Mouse (Mus musculus) limb, embryonic 13.5 days (tissue): ENCODE measurements around the gene Mtss1l. TPM values are rescaled to one million over a fixed set of nuclear protein-coding genes. Genes with fewer than 3 reads are reported as not detected.

ENCODE experiments used
- ATAC-seq: fragments of 200-750 bp; cut with Nextera tagmentation; 2 replicates; pipeline ENCODE4 v1.8.0; 2017; ENCODE audit warnings: low read depth, moderate number of reproducible peaks, moderate TSS enrichment; ENCODE audit not compliant: low FRiP score
- H3K27ac ChIP-seq: fragments of 300-500 bp; sonication (generic); 2 replicates; pipeline ENCODE4 v1.5.1; 2015; ENCODE audit warnings: inconsistent platforms, mild to moderate bottlenecking, moderate library complexity
- H3K27me3 ChIP-seq: fragments of 300-500 bp; sonication (generic); 2 replicates; pipeline ENCODE4 v1.6.1; 2015; ENCODE audit warnings: mild to moderate bottlenecking, inconsistent platforms
- H3K36me3 ChIP-seq: fragments of 300-500 bp; sonication (generic); 2 replicates; pipeline ENCODE4 v1.6.1; 2015; ENCODE audit warnings: inconsistent platforms, mild to moderate bottlenecking, moderate library complexity
- H3K4me1 ChIP-seq: fragments of 300-500 bp; sonication (generic); 2 replicates; pipeline ENCODE4 v1.6.1; 2015; ENCODE audit warnings: inconsistent platforms
- H3K4me2 ChIP-seq: fragments of 300-500 bp; sonication (generic); replicated peaks from 2 replicates; pipeline ENCODE4 v1.6.1; 2015; ENCODE audit warnings: inconsistent platforms, mild to moderate bottlenecking, moderate library complexity
- H3K4me3 ChIP-seq: fragments of 300-500 bp; sonication (generic); 2 replicates; pipeline ENCODE4 v1.5.1; 2015; ENCODE audit warnings: moderate library complexity, mild to moderate bottlenecking, inconsistent platforms
- H3K9ac ChIP-seq: fragments of 300-500 bp; sonication (generic); 2 replicates; pipeline ENCODE4 v1.6.1; 2015; ENCODE audit warnings: mild to moderate bottlenecking, inconsistent platforms
- H3K9me3 ChIP-seq: fragments of 300-500 bp; sonication (generic); 2 replicates; pipeline ENCODE4 v1.6.1; 2016; ENCODE audit warnings: inconsistent platforms
- WGBS: fragments of 180-500 bp; shearing (Covaris S2); methylation state at CpG from one replicate; pipeline ENCODE4 v1.1.7; 2015; 5-methylcytosine and 5-hydroxymethylcytosine counted together
- polyA plus RNA-seq: library from polyadenylated mRNA; unstranded; fragments of >200 nt; fragmentation: Nextera tagmentation; extraction: Ambion mirVana; gene quantifications from 2 replicates; pipeline ENCODE4 v1.2.1, GENCODE M21; 2015

Gene Mtss1l
- polyA plus RNA-seq, 1 experiment from 2014 or later, result 10.4 TPM

- Histone ChIP-seq H3K36me3 (peaks cover 8% of the 10 kb centered on the region; the same call in 1 of the 2 replicates), H3K4me3 (no peak overlapping the region), H3K4me1 (no peaks in the 10 kb centered on the region), H3K9ac (no peak overlapping the region), H3K27me3 (0 out of 2 replicates have a peak, but pooled peaks cover 2% of the 10 kb centered on the region), H3K27ac (no peak overlapping the region), H3K9me3 (no peaks in the 10 kb centered on the region), H3K4me2 (no peak overlapping the region)
- 67% methylated on average over 9 of the region's 9 CpGs for whole genome bisulfite sequencing
- ATAC-seq, result no peak
Measured at GRCm38 (mm10) chr8:110746661-110747060, 25.4 kb downstream of the Mtss1l start.

GRCm38 (mm10) chr8:110749500-110750170 lies 28.4 kb downstream of the Mtss1l start:
- Histone ChIP-seq H3K9me3 (no peaks in the 10 kb centered on the region), H3K4me3 (no peak overlapping the region), H3K4me1 (0 out of 2 replicates have a peak, but pooled peaks cover under 1% of the 10 kb centered on the region), H3K27me3 (0 out of 2 replicates have a peak, but pooled peaks cover 2% of the 10 kb centered on the region), H3K9ac (no peak overlapping the region), H3K27ac (no peak overlapping the region), H3K36me3 (no peaks in the 10 kb centered on the region), H3K4me2 (no peak overlapping the region)
- ATAC-seq, result no peak
- WGBS, result 63% methylated on average over 10 of the region's 10 CpGs

GRCm38 (mm10) chr8:110750269-110750668 lies 29.0 kb downstream of the Mtss1l start:
- ATAC-seq, result no peak
- no peak overlapping the region for H3K4me2 ChIP-seq
- no peak overlapping the region for H3K9ac ChIP-seq
- no peaks in the 10 kb centered on the region for H3K9me3 ChIP-seq
- H3K27me3 ChIP-seq, result 0 out of 2 replicates have a peak, but pooled peaks cover 2% of the 10 kb centered on the region
- H3K4me1 ChIP-seq, result peaks cover 6% of the 10 kb centered on the region; the same call in 1 of the 2 replicates
- no peak overlapping the region for H3K4me3 ChIP-seq
- 48% methylated on average over 13 of the region's 13 CpGs for WGBS
- H3K27ac ChIP-seq, result no peak overlapping the region
- no peaks in the 10 kb centered on the region for H3K36me3 ChIP-seq

DNA sequence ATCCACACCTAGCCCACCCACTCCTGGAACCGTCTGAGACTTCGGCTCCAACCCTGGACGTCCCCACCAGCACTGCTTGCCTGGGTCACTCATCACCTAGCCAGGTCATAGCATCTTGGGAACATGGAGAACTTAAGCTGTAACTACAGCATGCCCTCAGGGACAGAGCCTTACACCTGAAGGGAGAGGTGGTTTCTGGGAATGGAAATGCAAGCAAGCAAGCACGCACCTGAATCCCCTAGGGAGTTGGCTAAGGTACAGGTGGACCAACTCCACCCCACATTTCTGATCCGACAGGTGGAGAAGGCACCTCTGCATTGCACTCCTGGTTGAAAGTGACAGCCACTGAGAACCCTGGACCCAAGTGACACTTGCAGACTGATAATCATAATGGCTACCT lies 30.2 kb downstream of the Mtss1l start:
- ATAC-seq, result no peak
- 84% methylated on average over 5 of the region's 5 CpGs for WGBS
- H3K4me1 ChIP-seq, result peaks cover 7% of the 10 kb centered on the region; the same call in 1 of the 2 replicates
- H3K27me3 ChIP-seq, result 0 out of 2 replicates have a peak, but pooled peaks cover 2% of the 10 kb centered on the region
- H3K36me3 ChIP-seq, result no peaks in the 10 kb centered on the region
- no peak overlapping the region for H3K4me3 ChIP-seq
- no peak overlapping the region for H3K9ac ChIP-seq
- H3K9me3 ChIP-seq, result no peaks in the 10 kb centered on the region
- H3K27ac ChIP-seq, result no peak overlapping the region
- H3K4me2 ChIP-seq, result no peak overlapping the region

- 42% methylated on average over 4 of the region's 4 CpGs for WGBS
- ATAC-seq, result peak; percentile 64; the same call in 1 of the 2 replicates
Measured at GRCm38 (mm10) chr8:110754713-110755112, 33.4 kb downstream of the Mtss1l start.

GRCm38 (mm10) chr8:110755511-110756170 lies 34.4 kb downstream of the Mtss1l start:
- no peaks in the 10 kb centered on the region for H3K27me3 ChIP-seq
- H3K4me2 ChIP-seq, result no peak overlapping the region
- no peaks in the 10 kb centered on the region for H3K9me3 ChIP-seq
- no peak overlapping the region for H3K27ac ChIP-seq
- H3K4me3 ChIP-seq, result no peak overlapping the region
- H3K4me1 ChIP-seq, result peaks cover 7% of the 10 kb centered on the region; the same call in 1 of the 2 replicates
- no peak for ATAC-seq
- no peaks in the 10 kb centered on the region for H3K36me3 ChIP-seq
- 59% methylated on average over 15 of the region's 15 CpGs for WGBS
- H3K9ac ChIP-seq, result no peak overlapping the region

More at GRCm38 (mm10) chr8:110754713-110755112, 33.4 kb downstream of the Mtss1l start:
- H3K9me3 ChIP-seq, result no peaks in the 10 kb centered on the region
- H3K4me1 ChIP-seq, result peaks cover 7% of the 10 kb centered on the region; the same call in 1 of the 2 replicates
- H3K27me3 ChIP-seq, result no peaks in the 10 kb centered on the region
- H3K9ac ChIP-seq, result no peak overlapping the region
- H3K4me2 ChIP-seq, result no peak overlapping the region
- H3K27ac ChIP-seq, result no peak overlapping the region
- no peaks in the 10 kb centered on the region for H3K36me3 ChIP-seq
- no peak overlapping the region for H3K4me3 ChIP-seq

DNA sequence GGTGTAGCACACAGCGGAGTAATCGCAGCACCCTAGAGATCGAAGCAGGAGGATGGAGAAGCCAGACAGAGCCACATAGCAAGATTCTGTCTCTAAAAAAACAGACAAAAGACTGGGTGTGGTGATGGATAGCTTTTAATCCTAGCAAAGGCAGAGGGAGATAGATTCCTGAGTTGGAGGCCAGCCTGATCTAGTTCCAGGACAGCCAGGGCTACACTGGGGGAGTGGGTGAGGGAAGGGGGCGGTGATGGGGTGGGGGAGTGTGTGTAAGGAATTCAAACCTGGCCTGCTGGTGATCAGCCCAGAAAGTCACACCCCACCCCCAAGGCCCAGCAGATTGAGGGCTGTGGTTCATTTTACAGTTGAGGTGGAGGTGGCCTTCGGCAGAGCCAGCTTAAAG lies 34.9 kb downstream of the Mtss1l start:
- no peak overlapping the region for H3K27ac ChIP-seq
- H3K4me2 ChIP-seq, result no peak overlapping the region
- H3K27me3 ChIP-seq, result no peaks in the 10 kb centered on the region
- no peaks in the 10 kb centered on the region for H3K36me3 ChIP-seq
- H3K9me3 ChIP-seq, result no peaks in the 10 kb centered on the region
- no peak overlapping the region for H3K4me3 ChIP-seq
- 72% methylated on average over 5 of the region's 5 CpGs for WGBS
- ATAC-seq, result no peak
- H3K4me1 ChIP-seq, result peaks cover 7% of the 10 kb centered on the region; the same call in 1 of the 2 replicates
- no peak overlapping the region for H3K9ac ChIP-seq

DNA sequence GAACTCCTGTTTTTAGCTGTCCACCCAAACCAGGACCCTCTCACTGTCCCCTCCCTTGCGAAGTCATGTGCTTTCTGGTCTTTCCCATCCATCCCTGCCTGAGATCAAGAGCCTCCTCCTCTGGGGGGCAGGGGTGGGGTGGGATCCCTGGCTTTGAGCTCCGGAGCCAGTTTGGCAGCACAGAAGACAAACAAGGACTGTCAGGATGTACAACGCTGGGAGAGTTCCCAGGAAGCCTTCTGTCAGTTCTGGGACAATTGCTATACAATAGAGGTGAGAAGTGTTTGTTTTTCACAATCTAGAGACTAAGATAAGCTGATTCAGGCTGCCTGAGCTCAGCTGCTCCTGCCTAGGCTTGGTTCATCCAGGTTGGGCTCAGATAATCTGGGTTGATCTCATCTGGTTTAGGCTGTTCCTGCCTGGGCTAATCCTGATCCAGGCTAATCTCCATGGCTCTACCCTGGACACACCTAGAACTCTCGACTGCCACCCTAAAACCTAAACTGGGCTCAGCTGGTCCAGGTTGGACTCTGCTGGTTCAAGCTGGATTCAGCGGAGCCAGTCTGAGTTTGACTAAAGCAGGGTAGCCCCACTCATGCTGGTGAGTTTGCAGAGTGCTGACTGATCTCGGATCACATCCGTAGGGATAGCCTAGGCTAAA lies 39.1 kb downstream of the Mtss1l start:
- H3K4me2 ChIP-seq, result no peak overlapping the region
- H3K4me3 ChIP-seq, result no peak overlapping the region
- no peak overlapping the region for H3K27ac ChIP-seq
- 68% methylated on average over 7 of the region's 7 CpGs for WGBS
- H3K36me3 ChIP-seq, result no peaks in the 10 kb centered on the region
- ATAC-seq, result no peak
- no peaks in the 10 kb centered on the region for H3K4me1 ChIP-seq
- no peaks in the 10 kb centered on the region for H3K27me3 ChIP-seq
- H3K9ac ChIP-seq, result no peak overlapping the region
- H3K9me3 ChIP-seq, result no peaks in the 10 kb centered on the region

GRCm38 (mm10) chr8:110761185-110761584 lies 39.9 kb downstream of the Mtss1l start:
- no peak for ATAC-seq
- Histone ChIP-seq H3K36me3 (no peaks in the 10 kb centered on the region), H3K9me3 (no peaks in the 10 kb centered on the region), H3K9ac (no peak overlapping the region), H3K4me2 (no peak overlapping the region), H3K27me3 (no peaks in the 10 kb centered on the region), H3K4me3 (no peak overlapping the region), H3K4me1 (no peaks in the 10 kb centered on the region), H3K27ac (no peak overlapping the region)
- WGBS, result 56% methylated on average over 5 of the region's 5 CpGs

GRCm38 (mm10) chr8:110761988-110762387 lies 40.7 kb downstream of the Mtss1l start:
- Histone ChIP-seq H3K27ac (no peak overlapping the region), H3K4me1 (no peaks in the 10 kb centered on the region), H3K9me3 (no peaks in the 10 kb centered on the region), H3K27me3 (no peaks in the 10 kb centered on the region), H3K9ac (no peak overlapping the region), H3K36me3 (no peaks in the 10 kb centered on the region), H3K4me3 (no peak overlapping the region), H3K4me2 (no peak overlapping the region)
- 61% methylated on average over 6 of the region's 6 CpGs for WGBS
- no peak for ATAC-seq

GRCm38 (mm10) chr8:110764671-110765070 lies 43.4 kb downstream of the Mtss1l start:
- WGBS, result 66% methylated on average over 3 of the region's 3 CpGs
- no peaks in the 10 kb centered on the region for H3K4me1 ChIP-seq
- no peak overlapping the region for H3K4me2 ChIP-seq
- H3K9ac ChIP-seq, result no peak overlapping the region
- ATAC-seq, result no peak
- no peak overlapping the region for H3K27ac ChIP-seq
- no peak overlapping the region for H3K4me3 ChIP-seq
- H3K9me3 ChIP-seq, result no peaks in the 10 kb centered on the region
- H3K36me3 ChIP-seq, result no peaks in the 10 kb centered on the region
- H3K27me3 ChIP-seq, result no peaks in the 10 kb centered on the region

DNA sequence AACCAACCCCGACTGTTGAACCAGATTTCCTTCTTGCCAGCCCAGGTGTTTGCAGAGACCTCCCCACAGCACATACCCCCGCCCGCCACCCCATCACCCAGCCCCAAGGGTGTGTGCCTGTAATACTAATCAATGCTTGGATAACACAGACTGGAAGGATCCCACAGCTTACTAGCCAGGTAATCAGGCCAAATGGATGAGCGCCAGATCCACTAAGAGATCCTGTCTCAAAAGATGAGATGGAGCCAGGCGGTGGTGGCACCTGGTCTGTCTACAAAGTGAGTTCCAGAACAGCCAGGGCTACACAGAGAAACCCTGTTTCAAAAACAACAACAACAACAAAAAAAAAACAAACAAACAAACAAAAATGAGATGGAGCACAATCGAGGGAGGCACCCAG lies 46.0 kb downstream of the Mtss1l start:
- Histone ChIP-seq H3K4me2 (no peak overlapping the region), H3K36me3 (no peaks in the 10 kb centered on the region), H3K27me3 (no peaks in the 10 kb centered on the region), H3K27ac (no peak overlapping the region), H3K4me3 (no peak overlapping the region), H3K9me3 (no peaks in the 10 kb centered on the region), H3K9ac (no peak overlapping the region), H3K4me1 (no peaks in the 10 kb centered on the region)
- 88% methylated on average over 6 of the region's 6 CpGs for WGBS
- ATAC-seq, result no peak
